Mouse (Mus musculus) CH12.LX (cell line): ENCODE measurements around the gene Uchl4. TPM values are rescaled to one million over a fixed set of nuclear protein-coding genes. Genes with fewer than 3 reads are reported as not detected.

ENCODE experiments used
- DNase-seq: peaks from one replicate; pipeline ENCODE4 v3.0.0-alpha.2; 2013; ENCODE audit errors: extremely low read depth
- H3K27ac ChIP-seq: 2 replicates; pipeline ENCODE4 v1.5.1; 2012; ENCODE audit warnings: low read depth, mild to moderate bottlenecking, control low read depth, moderate library complexity; ENCODE audit not compliant: insufficient read depth
- H3K27me3 ChIP-seq: replicated peaks from 2 replicates; pipeline ENCODE3; 2012; ENCODE audit warnings: inconsistent platforms
- H3K36me3 ChIP-seq, 2 experiments: replicated peaks in 1 of 2; 2 replicates each; pipeline versions ENCODE3 to v1.6.1; 2012; ENCODE audit warnings: inconsistent platforms in 1 of 2, low read length in 1 of 2, mild to moderate bottlenecking in 1 of 2, mixed read lengths in 1 of 2, moderate library complexity in 1 of 2; ENCODE audit not compliant: control insufficient read depth in 1 of 2, insufficient read depth in 1 of 2
- H3K4me1 ChIP-seq, 2 experiments: 2 replicates each; pipeline ENCODE4 v1.6.1; 2012; ENCODE audit warnings: inconsistent platforms in 1 of 2, moderate library complexity in 1 of 2; ENCODE audit not compliant: insufficient read depth in 2 of 2, control insufficient read depth in 1 of 2
- H3K4me2 ChIP-seq: 2 replicates; pipeline ENCODE4 v1.6.1; 2012; ENCODE audit warnings: low read depth, mild to moderate bottlenecking, control low read depth; ENCODE audit not compliant: poor library complexity, insufficient read depth, severe bottlenecking
- H3K4me3 ChIP-seq, 3 experiments: fragments of 150-350 bp in 1 of 3; sonication (generic) in 1 of 3; replicated peaks in 1 of 3; 2 replicates each; pipeline versions ENCODE3 to v1.5.1; 2011 to 2012; ENCODE audit warnings: low read depth in 2 of 3, low read length in 2 of 3, mild to moderate bottlenecking in 2 of 3, moderate library complexity in 2 of 3, control low read depth in 1 of 3, improper control_type of control experiment in 1 of 3, inconsistent platforms in 1 of 3, mixed read lengths in 1 of 3; ENCODE audit not compliant: poor library complexity in 1 of 3
- H3K79me2 ChIP-seq: replicated peaks from 2 replicates; pipeline ENCODE4 v1.6.1; 2012; ENCODE audit warnings: mild to moderate bottlenecking, moderate library complexity; ENCODE audit not compliant: control insufficient read depth, poor library complexity, insufficient read depth, severe bottlenecking; ENCODE audit errors: extremely low read depth
- H3K9ac ChIP-seq: 2 replicates; pipeline ENCODE4 v1.6.1; 2012; ENCODE audit warnings: low read depth, mild to moderate bottlenecking, control low read depth, moderate library complexity; ENCODE audit not compliant: insufficient read depth
- H3K9me3 ChIP-seq: replicated peaks from 2 replicates; pipeline ENCODE3; 2012; ENCODE audit warnings: low read length, inconsistent platforms, mixed read lengths
- CHD2 ChIP-seq: IDR thresholded peaks from 2 replicates; pipeline ENCODE4 v1.6.1; 2011; ENCODE audit warnings: low read length, improper control_type of control experiment
- EP300 ChIP-seq: IDR thresholded peaks from 2 replicates; pipeline ENCODE4 v1.6.1; 2011; ENCODE audit warnings: low read length, improper control_type of control experiment
- ETS1 ChIP-seq: conservative IDR thresholded peaks from 2 replicates; pipeline ENCODE4 v1.6.1; 2012; ENCODE audit warnings: low read depth, mild to moderate bottlenecking, inconsistent platforms, low read length, improper control_type of control experiment, moderate library complexity
- GABPA ChIP-seq: IDR thresholded peaks from 2 replicates; pipeline ENCODE4 v1.6.1; 2012; ENCODE audit warnings: low read depth, low read length, improper control_type of control experiment, inconsistent platforms; ENCODE audit not compliant: insufficient replicate concordance
- IRF4 ChIP-seq: IDR thresholded peaks from 2 replicates; pipeline ENCODE4 v1.6.1; 2014; ENCODE audit warnings: low read depth, mild to moderate bottlenecking, inconsistent platforms, low read length, improper control_type of control experiment
- JUN ChIP-seq: IDR thresholded peaks from 2 replicates; pipeline ENCODE4 v1.6.1; 2011; ENCODE audit warnings: low read depth, mild to moderate bottlenecking, low read length, improper control_type of control experiment, moderate library complexity; ENCODE audit not compliant: insufficient read depth
- JUND ChIP-seq: conservative IDR thresholded peaks from 2 replicates; pipeline ENCODE4 v1.6.1; 2011; ENCODE audit warnings: low read depth, low read length, improper control_type of control experiment
- MAFK ChIP-seq: IDR thresholded peaks from 2 replicates; pipeline ENCODE4 v1.6.1; 2011; ENCODE audit warnings: low read length, improper control_type of control experiment; ENCODE audit not compliant: insufficient replicate concordance
- MAX ChIP-seq: IDR thresholded peaks from 2 replicates; pipeline ENCODE4 v1.6.1; 2011; ENCODE audit warnings: low read length, improper control_type of control experiment
- MXI1 ChIP-seq: IDR thresholded peaks from 2 replicates; pipeline ENCODE4 v1.6.1; 2011; ENCODE audit warnings: mild to moderate bottlenecking, low read depth, low read length, improper control_type of control experiment
- PAX5 ChIP-seq: IDR thresholded peaks from 2 replicates; pipeline ENCODE4 v1.6.1; 2012; ENCODE audit warnings: low read length, inconsistent platforms, mixed read lengths
- RCOR1 ChIP-seq: conservative IDR thresholded peaks from 2 replicates; pipeline ENCODE4 v1.6.1; 2012; ENCODE audit warnings: low read depth, mild to moderate bottlenecking, inconsistent platforms, low read length, improper control_type of control experiment
- SIN3A ChIP-seq: IDR thresholded peaks from 2 replicates; pipeline ENCODE4 v1.6.1; 2012; ENCODE audit warnings: low read length, improper control_type of control experiment, inconsistent platforms
- SMC3 ChIP-seq: IDR thresholded peaks from 2 replicates; pipeline ENCODE4 v1.6.1; 2011; ENCODE audit warnings: low read depth, low read length, improper control_type of control experiment
- TCF12 ChIP-seq: IDR thresholded peaks from 2 replicates; pipeline ENCODE4 v1.6.1; 2014; ENCODE audit warnings: low read depth, mild to moderate bottlenecking, inconsistent platforms, low read length, improper control_type of control experiment
- USF1 ChIP-seq: IDR thresholded peaks from 2 replicates; pipeline ENCODE4 v1.6.1; 2014; ENCODE audit warnings: low read depth, mild to moderate bottlenecking, inconsistent platforms, low read length, improper control_type of control experiment
- USF2 ChIP-seq: conservative IDR thresholded peaks from 2 replicates; pipeline ENCODE4 v1.6.1; 2011; ENCODE audit warnings: low read depth, low read length, improper control_type of control experiment
- ZKSCAN1 ChIP-seq: IDR thresholded peaks from 2 replicates; pipeline ENCODE4 v1.6.1; 2012; ENCODE audit warnings: low read depth, inconsistent platforms, low read length, improper control_type of control experiment, borderline replicate concordance
- ZNF384 ChIP-seq: IDR thresholded peaks from 2 replicates; pipeline ENCODE4 v1.6.1; 2012; ENCODE audit warnings: low read depth, low read length, improper control_type of control experiment, inconsistent platforms
- dilution Hi-C: fragments of 300-500 bp; cut with MboI; formaldehyde crosslinking; loops from 2 replicates; pipeline ENCODE4 v1.14.3; 2020; ENCODE audit warnings: low sequenced_read_pairs; ENCODE audit not compliant: extremely low pct_unique_long_range_greater_than_20kb, extremely low pct_ligation_motif_present
- in situ Hi-C: fragments of 300-500 bp; cut with MboI; formaldehyde crosslinking; loops from 3 replicates; pipeline ENCODE4 v1.14.3; 2019; ENCODE audit warnings: low sequenced_read_pairs, low pct_ligation_motif_present, low pct_unique_long_range_greater_than_20kb, mixed read lengths
- polyA plus RNA-seq: library from polyadenylated mRNA; unstranded; fragments of >175 nt; gene quantifications from 2 replicates; pipeline ENCODE4 v1.2.1, GENCODE M21; 2012; ENCODE audit warnings: low read depth; ENCODE audit not compliant: insufficient read length
- total RNA-seq, 2 experiments: library from RNA; depleted of rRNA; stranded (reverse); fragments of 300-350 nt in 1 of 2; fragments of >200 nt in 1 of 2; gene quantifications; 2 replicates each; pipeline ENCODE4 v1.2.3; 2012 to 2014

Gene Uchl4
- total and polyA plus RNA-seq, 3 experiments, result 0.55 to 16.8 (median 8.2) TPM

GRCm38 (mm10) chr9:64231171-64231570 is 3.8 kb upstream of the Uchl4 start:
- no peaks in the 10 kb centered on the region for H3K27me3 ChIP-seq
- peaks cover 7 to 59% of the 10 kb centered on the region in 2 experiments for H3K36me3 ChIP-seq
- H3K27ac ChIP-seq, result no peak overlapping the region
- peaks cover 0 to 37% of the 10 kb centered on the region in 2 experiments; a peak in 2 of 4 replicates for H3K4me1 ChIP-seq
- in situ Hi-C loops, result no loop called here
- dilution Hi-C loops, result no loop called here
- DNase-seq, result no peak
- H3K9me3 ChIP-seq, result no peaks in the 10 kb centered on the region
- H3K9ac ChIP-seq, result no peak overlapping the region
- TF ChIP-seq EP300, result no peak
- no peak for TF ChIP-seq ZKSCAN1
- TF ChIP-seq IRF4, result no peak
- no peak for TF ChIP-seq CHD2
- TF ChIP-seq GABPA, result no peak
- no peak for TF ChIP-seq USF2
- TF ChIP-seq MXI1, result no peak
- no peak for TF ChIP-seq ETS1
- no peak for TF ChIP-seq ZNF384
- TF ChIP-seq, all 38 proteins: peak for 0
- H3K4me2 ChIP-seq, result no peak overlapping the region
- no peak overlapping the region for H3K4me3 ChIP-seq
- no peaks in the 10 kb centered on the region for H3K79me2 ChIP-seq

DNA sequence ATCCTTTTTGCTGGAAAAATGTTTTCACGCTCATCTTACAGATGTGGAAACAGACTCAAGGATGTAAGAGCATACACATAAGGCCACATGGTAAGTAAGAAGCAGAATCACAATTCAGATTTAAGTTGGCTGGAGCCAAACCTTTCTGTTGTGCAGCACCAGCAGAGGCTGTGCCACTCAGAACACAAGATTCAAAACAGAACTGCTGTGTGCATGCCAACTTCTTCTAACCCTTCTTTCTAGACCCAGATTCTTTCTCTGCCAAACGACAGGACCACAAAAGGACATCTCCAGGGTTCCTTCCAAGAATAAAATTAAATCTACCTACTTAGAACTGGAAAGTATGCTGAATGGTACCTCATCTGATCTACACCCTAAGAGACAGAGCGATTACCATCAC is 3.3 kb upstream of the Uchl4 start:
- Histone ChIP-seq H3K27me3 (no peaks in the 10 kb centered on the region), H3K9me3 (no peaks in the 10 kb centered on the region), H3K4me1 (peaks cover 0 to 34% of the 10 kb centered on the region in 2 experiments; a peak in 2 of 4 replicates), H3K36me3 (peaks cover 9 to 62% of the 10 kb centered on the region in 2 experiments), H3K27ac (no peak overlapping the region), H3K4me3 (no peak overlapping the region), H3K79me2 (no peaks in the 10 kb centered on the region), H3K4me2 (no peak overlapping the region), H3K9ac (no peak overlapping the region)
- DNase-seq, result no peak
- dilution Hi-C loops, result no loop called here
- in situ Hi-C loops, result no loop called here
- TF ChIP-seq SMC3, result no peak
- TF ChIP-seq MAFK, result no peak
- no peak for TF ChIP-seq IRF4
- no peak for TF ChIP-seq ZKSCAN1
- no peak for TF ChIP-seq TCF12
- no peak for TF ChIP-seq MAX
- no peak for TF ChIP-seq SIN3A
- no peak for TF ChIP-seq RCOR1
- no peak for TF ChIP-seq ETS1
- TF ChIP-seq USF1, result no peak
- no peak for TF ChIP-seq MXI1
- no peak for TF ChIP-seq JUN
- no peak for TF ChIP-seq USF2
- no peak for TF ChIP-seq PAX5
- no peak for TF ChIP-seq JUND
